Mouse (Mus musculus) stomach, postnatal 0 days (tissue): ENCODE measurements around the gene Izumo1r. TPM values are rescaled to one million over a fixed set of nuclear protein-coding genes. Genes with fewer than 3 reads are reported as not detected.

Source experiments
- ATAC-seq: fragments of 200-750 bp; cut with Nextera tagmentation; 2 replicates; pipeline ENCODE4 v1.8.0; 2017; ENCODE audit not compliant: low FRiP score, low TSS enrichment
- DNase-seq: peaks from one replicate; pipeline ENCODE4 v3.0.0-alpha.2; 2016; ENCODE audit warnings: low spot score
- H3K27ac ChIP-seq: fragments of 300-500 bp; sonication (generic); replicated peaks from 2 replicates; pipeline ENCODE4 v1.5.1; 2014; ENCODE audit warnings: mild to moderate bottlenecking, control low read depth
- H3K27me3 ChIP-seq: fragments of 300-500 bp; sonication (generic); 2 replicates; pipeline ENCODE4 v1.6.1; 2014; ENCODE audit warnings: low read length; ENCODE audit not compliant: control insufficient read depth, insufficient read depth
- H3K36me3 ChIP-seq: fragments of 300-500 bp; sonication (generic); 2 replicates; pipeline ENCODE4 v1.6.1; 2014; ENCODE audit warnings: low read length, mixed read lengths; ENCODE audit not compliant: control insufficient read depth, insufficient read depth
- H3K4me1 ChIP-seq: fragments of 300-500 bp; sonication (generic); replicated peaks from 2 replicates; pipeline ENCODE4 v1.6.1; 2014; ENCODE audit warnings: antibody characterized with exemption; ENCODE audit not compliant: control insufficient read depth, insufficient read depth
- H3K4me2 ChIP-seq: fragments of 300-500 bp; sonication (generic); replicated peaks from 2 replicates; pipeline ENCODE4 v1.6.1; 2014; ENCODE audit warnings: low read depth, mild to moderate bottlenecking, control low read depth, moderate library complexity
- H3K4me3 ChIP-seq: fragments of 300-500 bp; sonication (generic); 2 replicates; pipeline ENCODE4 v1.5.1; 2014; ENCODE audit warnings: low read depth, low read length, control low read depth
- H3K9ac ChIP-seq: fragments of 300-500 bp; sonication (generic); 2 replicates; pipeline ENCODE4 v1.6.1; 2014; ENCODE audit warnings: mild to moderate bottlenecking, low read length, control low read depth, mixed read lengths
- H3K9me3 ChIP-seq: fragments of 300-500 bp; sonication (generic); 2 replicates; pipeline ENCODE4 v1.6.1; 2016; ENCODE audit warnings: low read length; ENCODE audit not compliant: control insufficient read depth
- CTCF ChIP-seq: IDR thresholded peaks from 2 replicates; pipeline ENCODE4 v1.5.1; 2016; ENCODE audit warnings: antibody characterized with exemption, low read depth, mild to moderate bottlenecking, moderate library complexity
- EP300 ChIP-seq: optimal IDR thresholded peaks from 2 replicates; pipeline ENCODE3; 2016; ENCODE audit warnings: antibody characterized with exemption
- WGBS: fragments of 180-500 bp; shearing (Covaris S2); extraction: QIAGEN DNeasy Blood & Tissue Kit; methylation state at CpG from one replicate; pipeline ENCODE4 v1.1.7; 2014; 5-methylcytosine and 5-hydroxymethylcytosine counted together
- polyA plus RNA-seq: library from polyadenylated mRNA; unstranded; fragments of >200 nt; fragmentation: Nextera tagmentation; extraction: Ambion mirVana; gene quantifications from 2 replicates; pipeline ENCODE4 v1.2.1, GENCODE M21; 2015

The Izumo1r gene
- polyA plus RNA-seq, 1 experiment from 2014 or later, result not detected

GRCm38 (mm10) chr9:14858782-14859181 is 45.0 kb downstream of the Izumo1r start:
- Histone ChIP-seq H3K9me3 (no peaks in the 10 kb centered on the region), H3K9ac (no peak overlapping the region), H3K27ac (no peak overlapping the region), H3K27me3 (0 out of 2 replicates have a peak, but pooled peaks cover 4% of the 10 kb centered on the region), H3K36me3 (no peaks in the 10 kb centered on the region), H3K4me3 (no peak overlapping the region), H3K4me1 (no peaks in the 10 kb centered on the region), H3K4me2 (no peak overlapping the region)
- DNase-seq (peak; percentile 30), ATAC-seq (peak; percentile 57; the same call in 1 of the 2 replicates)
- TF ChIP-seq EP300, result no peak
- no peak for TF ChIP-seq CTCF
- WGBS, result 61% methylated on average over 3 of the region's 3 CpGs

GRCm38 (mm10) chr9:14858170-14858706 is 45.5 kb downstream of the Izumo1r start:
- Histone ChIP-seq H3K27ac (no peak overlapping the region), H3K9ac (no peak overlapping the region), H3K36me3 (no peaks in the 10 kb centered on the region), H3K4me1 (no peaks in the 10 kb centered on the region), H3K9me3 (no peaks in the 10 kb centered on the region), H3K4me3 (no peak overlapping the region), H3K27me3 (0 out of 2 replicates have a peak, but pooled peaks cover 4% of the 10 kb centered on the region), H3K4me2 (no peak overlapping the region)
- no peak for TF ChIP-seq EP300
- no peak for TF ChIP-seq CTCF
- 60% methylated on average over 7 of the region's 7 CpGs for WGBS
- DNase-seq, result no peak
- no peak for ATAC-seq

GRCm38 (mm10) chr9:14856922-14857654 is 46.7 kb downstream of the Izumo1r start:
- ATAC-seq (no peak), DNase-seq (no peak)
- TF ChIP-seq EP300, result no peak
- no peaks in the 10 kb centered on the region for H3K4me1 ChIP-seq
- no peaks in the 10 kb centered on the region for H3K9me3 ChIP-seq
- H3K27ac ChIP-seq, result no peak overlapping the region
- H3K9ac ChIP-seq, result no peak overlapping the region
- WGBS, result 40% methylated on average over 4 of the region's 4 CpGs
- no peak overlapping the region for H3K4me2 ChIP-seq
- 0 out of 2 replicates have a peak, but pooled peaks cover 4% of the 10 kb centered on the region for H3K27me3 ChIP-seq
- H3K36me3 ChIP-seq, result no peaks in the 10 kb centered on the region
- H3K4me3 ChIP-seq, result no peak overlapping the region

- Histone ChIP-seq H3K9ac (no peak overlapping the region), H3K27me3 (0 out of 2 replicates have a peak, but pooled peaks cover 3% of the 10 kb centered on the region), H3K4me1 (no peaks in the 10 kb centered on the region), H3K9me3 (no peaks in the 10 kb centered on the region), H3K36me3 (no peaks in the 10 kb centered on the region), H3K4me2 (no peak overlapping the region), H3K4me3 (no peak overlapping the region), H3K27ac (no peak overlapping the region)
- 81% methylated on average over 4 of the region's 4 CpGs for WGBS
- TF ChIP-seq CTCF, result no peak
- TF ChIP-seq EP300, result no peak
- ATAC-seq, result no peak
- no peak for DNase-seq
Observed at GRCm38 (mm10) chr9:14854585-14854984, 49.2 kb downstream of the Izumo1r start.

- WGBS, result 62% methylated on average over 1 of the region's 1 CpGs
- Histone ChIP-seq H3K4me1 (no peaks in the 10 kb centered on the region), H3K27me3 (no peaks in the 10 kb centered on the region), H3K27ac (no peak overlapping the region), H3K9me3 (no peaks in the 10 kb centered on the region), H3K9ac (no peak overlapping the region), H3K4me3 (no peak overlapping the region), H3K36me3 (no peaks in the 10 kb centered on the region), H3K4me2 (no peak overlapping the region)
- TF ChIP-seq CTCF, result no peak
- TF ChIP-seq EP300, result no peak
- ATAC-seq, result no peak
- no peak for DNase-seq
Observed at GRCm38 (mm10) chr9:14848267-14848935, 55.3 kb downstream of the Izumo1r start.

- 50% methylated on average over 5 of the region's 5 CpGs for WGBS
- no peaks in the 10 kb centered on the region for H3K36me3 ChIP-seq
- no peaks in the 10 kb centered on the region for H3K27me3 ChIP-seq
- H3K9ac ChIP-seq, result no peak overlapping the region
- H3K27ac ChIP-seq, result no peak overlapping the region
- DNase-seq (no peak), ATAC-seq (no peak)
- H3K4me1 ChIP-seq, result no peaks in the 10 kb centered on the region; the same call in 1 of the 2 replicates
- no peak overlapping the region for H3K4me2 ChIP-seq
- H3K9me3 ChIP-seq, result no peaks in the 10 kb centered on the region
- TF ChIP-seq EP300 (no peak), CTCF (peak; percentile 70)
- H3K4me3 ChIP-seq, result no peak overlapping the region
Observed at GRCm38 (mm10) chr9:14846428-14846827, 57.3 kb downstream of the Izumo1r start.
